In genomic region chr19:55562487-55563147, GRCm38 (mm10) we compare ENCODE assay signal across 17 mouse cellular contexts.
A peak's percentile ranks its signal among the peaks of the same experiment; 100 is the strongest.
DNase-seq lines count a peak whose midpoint lies in the region; ATAC-seq and TF ChIP-seq lines count a peak whose summit lies in the region.
"Had no signal": no experiment of that assay in that cellular context is flagged by ENCODE, and none has a peak within 500 bp of the region (broad histone marks: within the 10 kb centered on the region; RNA-seq: fewer than 3 reads in every experiment).

No protein-coding gene starts in this region.

- H3K9ac ChIP-seq in intestine, embryonic 14.5 days (ENCODE audit: low read length) = no peak overlapping the region
- H3K9ac ChIP-seq in intestine, embryonic 16.5 days (ENCODE audit: low read depth, low read length) = no peak overlapping the region
- no peak overlapping the region for H3K9ac ChIP-seq in embryonic facial prominence, embryonic 14.5 days (ENCODE audit: low read depth, low read length)
- H3K9ac ChIP-seq in hindbrain, postnatal 0 days (replicated peaks; ENCODE audit: low read length) = no peak overlapping the region
- H3K9ac ChIP-seq: hindbrain, embryonic 12.5 days; liver, embryonic 15.5 days; midbrain, embryonic 12.5 days had no signal

- H3K4me3 ChIP-seq in intestine, embryonic 14.5 days (ENCODE audit: low read depth, low read length) = no peak overlapping the region
- H3K4me3 ChIP-seq in intestine, embryonic 16.5 days (ENCODE audit: low read length) = no peak overlapping the region
- no peak overlapping the region for H3K4me3 ChIP-seq in embryonic facial prominence, embryonic 14.5 days (ENCODE audit: low read depth, low read length)
- H3K4me3 ChIP-seq in hindbrain, postnatal 0 days (ENCODE audit: low read length) = no peak overlapping the region
- H3K4me3 ChIP-seq: hindbrain, embryonic 12.5 days; liver, embryonic 15.5 days; midbrain, embryonic 12.5 days; myocyte had no signal

- 63% methylated on average over 14 of the region's 14 CpGs for WGBS in intestine, embryonic 14.5 days
- 72% methylated on average over 14 of the region's 14 CpGs for WGBS in intestine, embryonic 16.5 days
- 75% methylated on average over 14 of the region's 14 CpGs for WGBS in embryonic facial prominence, embryonic 14.5 days
- 84% methylated on average over 14 of the region's 14 CpGs for WGBS in hindbrain, postnatal 0 days

- H3K4me2 ChIP-seq in intestine, embryonic 14.5 days (ENCODE audit: low read length) = no peak overlapping the region
- H3K4me2 ChIP-seq in intestine, embryonic 16.5 days (ENCODE audit: low read depth, low read length) = no peak overlapping the region
- H3K4me2 ChIP-seq in embryonic facial prominence, embryonic 14.5 days (ENCODE audit: low read depth, low read length) = no peak overlapping the region
- H3K4me2 ChIP-seq in hindbrain, postnatal 0 days (ENCODE audit: low read depth, low read length) = no peak overlapping the region
- H3K4me2 ChIP-seq: hindbrain, embryonic 12.5 days; liver, embryonic 15.5 days; midbrain, embryonic 12.5 days had no signal

- ATAC-seq in intestine, embryonic 14.5 days (replicated peaks; ENCODE audit: low FRiP score, low TSS enrichment, low read depth) = no peak
- ATAC-seq in intestine, embryonic 16.5 days = no peak
- ATAC-seq in embryonic facial prominence, embryonic 14.5 days (ENCODE audit: low read depth) = peak; percentile 57; the same call in 1 of the 2 replicates
- no peak for ATAC-seq in hindbrain, postnatal 0 days

- peak; percentile 11 for DNase-seq in cerebellum, adult 11 months
- DNase-seq in cerebellum, postnatal 4 days (ENCODE audit: low spot score in 2 of 2) = no peak
- no peak for DNase-seq in intestine, embryonic 14.5 days (ENCODE audit: low spot score)
- peak; percentile 19 for DNase-seq in cerebellum, adult 11-12 months
- no peak for DNase-seq in embryonic facial prominence, embryonic 14.5 days (ENCODE audit: low spot score)
- no peak for DNase-seq in hindbrain, postnatal 0 days (ENCODE audit: low spot score)
- no peak for DNase-seq in layer of hippocampus, adult 11-12 months (ENCODE audit: low spot score)
- DNase-seq: gastrocnemius, postnatal 25 days; kidney, adult 18-20 months; lung, postnatal 36 days; retina, postnatal 1 day; thymus, postnatal 4 days had no signal

- TF ChIP-seq CTCF in hindbrain, postnatal 0 days (IDR thresholded peaks at IDR 0.05; ENCODE audit: low read depth) = no peak

- no peaks in the 10 kb centered on the region for H3K27me3 ChIP-seq in intestine, embryonic 14.5 days (replicated peaks; ENCODE audit: control insufficient read depth, insufficient read depth, low read length)
- no peaks in the 10 kb centered on the region for H3K27me3 ChIP-seq in intestine, embryonic 16.5 days (replicated peaks; ENCODE audit: control insufficient read depth, insufficient read depth, low read length)
- H3K27me3 ChIP-seq in embryonic facial prominence, embryonic 14.5 days (replicated peaks; ENCODE audit: control insufficient read depth, insufficient read depth, low read length) = no peaks in the 10 kb centered on the region
- H3K27me3 ChIP-seq in hindbrain, postnatal 0 days (ENCODE audit: insufficient read depth, low read length) = no peaks in the 10 kb centered on the region
- H3K27me3 ChIP-seq: liver, embryonic 15.5 days had no signal

- H3K27ac ChIP-seq in intestine, embryonic 14.5 days (ENCODE audit: low read depth) = 0 out of 2 replicates have a peak overlapping the region, but pooled peaks have one; percentile 8
- no peak overlapping the region for H3K27ac ChIP-seq in intestine, embryonic 16.5 days (ENCODE audit: low read length)
- 0 out of 2 replicates have a peak overlapping the region, but pooled peaks have one; percentile 22 for H3K27ac ChIP-seq in embryonic facial prominence, embryonic 14.5 days (replicated peaks; ENCODE audit: low read depth, low read length)
- H3K27ac ChIP-seq in hindbrain, postnatal 0 days = no peak overlapping the region
- H3K27ac ChIP-seq: hindbrain, embryonic 12.5 days; liver, embryonic 15.5 days; midbrain, embryonic 12.5 days had no signal

- peaks cover 22% of the 10 kb centered on the region for H3K4me1 ChIP-seq in intestine, embryonic 14.5 days (replicated peaks; ENCODE audit: control insufficient read depth, insufficient read depth, low read length)
- peaks cover 36% of the 10 kb centered on the region for H3K4me1 ChIP-seq in intestine, embryonic 16.5 days (ENCODE audit: control insufficient read depth, insufficient read depth, low read length)
- H3K4me1 ChIP-seq in embryonic facial prominence, embryonic 14.5 days (ENCODE audit: control insufficient read depth, insufficient read depth, low read length) = peaks cover 23% of the 10 kb centered on the region
- H3K4me1 ChIP-seq in hindbrain, postnatal 0 days (ENCODE audit: insufficient read depth, low read length) = no peaks in the 10 kb centered on the region

- no peaks in the 10 kb centered on the region for H3K9me3 ChIP-seq in intestine, embryonic 14.5 days (ENCODE audit: control insufficient read depth, low read length)
- H3K9me3 ChIP-seq in intestine, embryonic 16.5 days (ENCODE audit: control insufficient read depth, low read length) = no peaks in the 10 kb centered on the region
- H3K9me3 ChIP-seq in embryonic facial prominence, embryonic 14.5 days (ENCODE audit: control insufficient read depth, low read length) = no peaks in the 10 kb centered on the region
- no peaks in the 10 kb centered on the region for H3K9me3 ChIP-seq in hindbrain, postnatal 0 days (ENCODE audit: low read length)
- H3K9me3 ChIP-seq: hindbrain, embryonic 12.5 days; liver, embryonic 15.5 days; midbrain, embryonic 12.5 days had no signal

- H3K36me3 ChIP-seq in intestine, embryonic 14.5 days (ENCODE audit: control insufficient read depth, insufficient read depth, low read length) = no peaks in the 10 kb centered on the region
- H3K36me3 ChIP-seq in intestine, embryonic 16.5 days (ENCODE audit: control insufficient read depth, insufficient read depth, low read length) = no peaks in the 10 kb centered on the region
- H3K36me3 ChIP-seq in embryonic facial prominence, embryonic 14.5 days (ENCODE audit: control insufficient read depth, insufficient read depth, low read length) = no peaks in the 10 kb centered on the region
- no peaks in the 10 kb centered on the region for H3K36me3 ChIP-seq in hindbrain, postnatal 0 days (ENCODE audit: insufficient read depth, low read length)
- H3K36me3 ChIP-seq: hindbrain, embryonic 12.5 days; liver, embryonic 15.5 days; midbrain, embryonic 12.5 days had no signal

Comparison
In these comparisons a context has a peak if more than half of its experiments do, and no peak if none do; other contexts are left out.
1. DNase-seq: peak in cerebellum, adult 11 months (single experiment) and cerebellum, adult 11-12 months (single experiment); none in cerebellum, postnatal 4 days (0 of 2), intestine, embryonic 14.5 days (single experiment), embryonic facial prominence, embryonic 14.5 days (single experiment), hindbrain, postnatal 0 days (single experiment) and layer of hippocampus, adult 11-12 months (single experiment).
2. H3K27ac ChIP-seq: peak in intestine, embryonic 14.5 days (single experiment) and embryonic facial prominence, embryonic 14.5 days (single experiment); none in intestine, embryonic 16.5 days (single experiment) and hindbrain, postnatal 0 days (single experiment).